Mouse (Mus musculus) macrophage (primary cell): ENCODE measurements around the gene Cep57l1. TPM values are rescaled to one million over a fixed set of nuclear protein-coding genes. Genes with fewer than 3 reads are reported as not detected.

Experiments used
- H3K27ac ChIP-seq: fragments of 350-480 bp; formaldehyde crosslinking; 2 replicates; pipeline ENCODE4 v1.9.0; 2021
- H3K36me3 ChIP-seq: fragments of 350-480 bp; formaldehyde crosslinking; 2 replicates; pipeline ENCODE4 v1.9.0; 2021; ENCODE audit errors: inconsistent target
- H3K4me3 ChIP-seq: fragments of 350-480 bp; formaldehyde crosslinking; 2 replicates; pipeline ENCODE4 v1.9.0; 2021; ENCODE audit errors: inconsistent target
- H3K79me2 ChIP-seq: fragments of 350-480 bp; formaldehyde crosslinking; 2 replicates; pipeline ENCODE4 v1.9.0; 2021; ENCODE audit errors: inconsistent target
- WGBS: methylation state at CpG from one replicate; pipeline ENCODE4 v1.1.7; 2026; ENCODE audit warnings: inconsistent platforms; ENCODE audit not compliant: missing documents; 5-methylcytosine and 5-hydroxymethylcytosine counted together
- polyA plus RNA-seq: library from polyadenylated mRNA; stranded (reverse); fragments of 250-400 nt; gene quantifications from 3 replicates; pipeline ENCODE4 v1.2.4, GENCODE M21; 2018; ENCODE audit warnings: inconsistent platforms

Cep57l1 gene
- polyA plus RNA-seq, 1 experiment from 2014 or later: 8.9 TPM

DNA sequence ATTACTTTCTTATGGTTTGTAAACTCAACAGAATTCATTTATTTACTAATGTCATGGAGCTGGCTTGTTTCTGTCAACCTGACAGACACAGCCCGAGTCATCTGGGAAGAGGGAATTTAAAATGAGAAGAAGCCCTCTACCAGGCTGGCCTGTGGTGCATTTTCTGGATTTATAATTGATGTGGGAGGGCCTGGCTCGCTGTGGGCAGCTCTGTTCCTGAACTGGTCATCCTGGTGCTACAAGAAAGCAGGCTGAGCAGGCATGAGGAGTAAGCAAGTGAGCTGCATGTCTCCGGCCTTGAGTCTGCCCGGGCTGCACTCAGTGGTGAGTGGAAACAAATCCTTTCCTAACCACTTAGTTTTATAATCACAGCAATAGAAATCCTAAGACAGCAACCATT is 65.7 kb downstream of the Cep57l1 start:
- 95% methylated on average over 4 of the region's 4 CpGs for WGBS
- H3K4me3 ChIP-seq: no peak overlapping the region
- no peak overlapping the region for H3K27ac ChIP-seq
- H3K79me2 ChIP-seq: no peaks in the 10 kb centered on the region
- H3K36me3 ChIP-seq: no peaks in the 10 kb centered on the region

DNA sequence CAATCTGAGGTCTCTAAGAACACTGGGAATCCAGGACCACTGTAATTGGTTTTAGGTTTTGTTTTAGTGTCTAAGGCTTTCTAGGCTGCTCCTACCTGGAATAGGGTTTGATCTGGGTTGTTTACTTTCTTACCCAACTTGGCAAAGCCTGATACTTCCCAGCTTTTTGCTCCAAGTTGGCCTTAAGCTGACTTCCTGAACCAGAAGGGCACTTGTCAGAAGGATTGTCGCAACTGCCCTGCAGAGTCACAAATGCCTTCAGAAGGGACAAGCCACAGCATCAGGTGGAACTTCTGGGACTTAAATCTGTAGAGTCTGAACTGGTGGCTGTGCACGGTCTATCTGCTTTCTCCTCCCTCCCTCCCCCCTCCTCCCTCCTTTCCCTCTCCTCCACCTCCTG is 69.5 kb downstream of the Cep57l1 start:
- WGBS: 95% methylated on average over 2 of the region's 2 CpGs
- H3K4me3 ChIP-seq: no peak overlapping the region
- H3K79me2 ChIP-seq: no peaks in the 10 kb centered on the region
- no peaks in the 10 kb centered on the region for H3K36me3 ChIP-seq
- no peak overlapping the region for H3K27ac ChIP-seq

DNA sequence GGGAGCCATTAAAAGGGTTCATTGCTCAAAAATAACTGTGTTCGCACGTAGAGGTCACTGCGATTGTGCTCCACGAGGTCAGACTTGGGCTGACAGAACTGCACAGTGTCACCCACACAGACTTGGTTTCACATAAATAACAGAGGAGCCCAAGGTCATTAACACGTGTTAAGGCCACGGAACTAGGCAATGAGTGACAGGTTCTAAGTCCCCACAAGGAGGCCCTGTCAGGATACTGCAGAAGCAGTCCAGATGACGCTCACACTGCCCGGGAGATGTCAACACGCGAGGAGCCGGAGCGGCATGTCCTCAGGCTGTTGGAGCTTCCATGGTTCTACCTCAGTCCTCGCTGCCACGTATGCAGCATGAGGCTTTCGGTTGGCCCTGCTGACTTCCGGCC is 72.4 kb downstream of the Cep57l1 start:
- 91% methylated on average over 16 of the region's 16 CpGs for WGBS
- Histone ChIP-seq H3K27ac (no peak overlapping the region), H3K36me3 (no peaks in the 10 kb centered on the region), H3K79me2 (no peaks in the 10 kb centered on the region), H3K4me3 (no peak overlapping the region)

DNA sequence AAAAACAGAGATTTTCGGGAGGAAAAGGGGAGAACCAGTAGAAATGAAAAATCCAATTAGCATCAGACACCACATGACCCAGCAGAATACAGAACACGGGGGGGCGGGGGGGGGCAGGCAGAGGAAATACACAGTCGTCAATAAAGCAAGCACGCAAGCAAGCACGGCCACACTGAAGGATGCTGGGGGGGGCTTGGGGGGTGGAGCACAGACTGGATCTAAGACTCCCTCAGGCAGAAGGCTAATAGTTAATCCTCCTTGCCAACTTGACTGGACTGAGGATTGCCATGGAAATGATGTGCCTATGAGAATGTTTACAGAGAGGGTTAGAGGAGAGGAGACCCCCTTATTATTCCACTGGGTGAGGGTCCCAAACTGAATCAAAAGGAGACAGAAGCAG is 74.3 kb downstream of the Cep57l1 start:
- WGBS: 94% methylated on average over 3 of the region's 6 CpGs
- H3K79me2 ChIP-seq: no peaks in the 10 kb centered on the region
- no peak overlapping the region for H3K27ac ChIP-seq
- no peak overlapping the region for H3K4me3 ChIP-seq
- H3K36me3 ChIP-seq: no peaks in the 10 kb centered on the region

DNA sequence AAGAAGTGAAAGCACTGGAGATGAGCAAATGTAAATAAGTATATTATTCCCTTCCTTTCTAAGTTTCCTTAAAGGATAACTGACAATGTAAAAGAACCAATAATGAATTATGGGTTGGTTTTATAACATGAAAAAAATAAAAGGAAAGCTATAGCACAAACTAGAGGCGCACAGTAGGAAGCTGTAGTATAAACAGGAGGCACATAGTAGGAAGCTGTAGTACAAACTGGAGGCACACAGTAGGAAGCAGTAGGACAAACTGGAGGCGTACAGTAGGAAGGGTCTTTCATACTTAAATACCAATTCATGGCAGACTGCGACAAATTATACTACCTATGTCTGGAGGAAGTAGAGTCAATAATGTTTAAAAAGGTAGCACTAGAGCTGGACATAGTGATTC is 76.5 kb downstream of the Cep57l1 start:
- Histone ChIP-seq H3K4me3 (no peak overlapping the region), H3K27ac (no peak overlapping the region), H3K79me2 (no peaks in the 10 kb centered on the region), H3K36me3 (no peaks in the 10 kb centered on the region)
- 96% methylated on average over 3 of the region's 3 CpGs for WGBS

DNA sequence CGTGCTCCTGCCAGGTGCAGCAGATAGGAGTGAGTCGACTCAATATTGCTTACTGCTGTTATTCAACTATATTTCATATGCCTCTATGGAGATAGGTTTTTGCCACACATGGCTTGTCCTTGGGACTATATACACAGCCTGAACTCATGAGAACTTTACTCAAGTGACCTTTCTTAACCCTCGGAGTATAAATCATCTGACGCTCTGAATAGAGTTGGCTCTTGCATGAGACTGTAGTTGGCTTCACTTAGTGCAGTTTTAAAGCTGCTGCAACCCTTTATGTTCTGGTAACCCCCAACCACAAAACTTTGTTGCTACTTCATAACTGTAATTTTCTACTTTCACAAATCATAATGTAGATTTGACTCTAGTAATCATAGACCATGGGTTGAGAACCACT is 77.7 kb downstream of the Cep57l1 start:
- 97% methylated on average over 4 of the region's 4 CpGs for WGBS
- Histone ChIP-seq H3K4me3 (no peak overlapping the region), H3K36me3 (no peaks in the 10 kb centered on the region), H3K79me2 (no peaks in the 10 kb centered on the region), H3K27ac (no peak overlapping the region)

DNA sequence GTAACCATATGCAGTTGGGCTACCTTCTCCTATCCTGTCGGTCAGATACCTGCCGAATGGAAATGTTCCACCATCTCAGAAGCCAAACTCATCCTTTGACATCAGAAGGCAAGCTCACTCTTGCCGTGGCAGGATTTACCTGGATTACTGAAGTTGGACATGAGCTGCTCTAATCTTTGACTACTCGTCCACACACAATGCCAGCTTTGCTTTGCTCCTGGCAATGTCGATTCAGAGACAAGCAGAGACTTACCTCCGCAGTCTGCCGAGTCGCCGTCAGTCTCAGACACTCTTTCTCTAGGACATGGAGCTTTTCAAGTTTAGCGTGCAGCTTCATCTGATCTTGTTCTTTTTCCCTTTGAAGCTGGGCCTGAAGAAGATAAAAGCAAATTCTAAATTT is 78.9 kb downstream of the Cep57l1 start:
- no peak overlapping the region for H3K27ac ChIP-seq
- H3K36me3 ChIP-seq: no peaks in the 10 kb centered on the region
- H3K4me3 ChIP-seq: no peak overlapping the region
- no peaks in the 10 kb centered on the region for H3K79me2 ChIP-seq
- 98% methylated on average over 10 of the region's 10 CpGs for WGBS

DNA sequence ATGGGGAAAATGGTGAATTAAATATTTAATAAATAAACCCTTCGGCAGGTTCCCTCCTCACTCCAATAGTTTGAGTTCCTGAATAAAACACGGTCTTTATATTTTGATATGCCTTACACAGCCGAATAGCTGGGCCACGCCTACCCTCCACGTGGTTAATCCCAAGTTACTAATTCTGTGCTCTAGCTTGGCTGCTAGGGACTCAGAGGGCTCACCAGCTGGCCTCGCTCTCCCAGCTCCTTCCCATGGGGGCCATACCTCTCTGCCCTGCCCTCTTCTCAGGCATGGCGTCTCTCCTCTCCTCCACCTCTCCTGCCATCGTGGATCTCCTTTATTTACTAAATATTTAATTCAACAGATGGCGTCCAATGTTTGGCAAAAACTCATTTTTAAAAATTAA is 83.5 kb downstream of the Cep57l1 start:
- H3K79me2 ChIP-seq: no peaks in the 10 kb centered on the region
- H3K4me3 ChIP-seq: no peak overlapping the region
- WGBS: 89% methylated on average over 9 of the region's 9 CpGs
- H3K27ac ChIP-seq: no peak overlapping the region
- no peaks in the 10 kb centered on the region for H3K36me3 ChIP-seq

DNA sequence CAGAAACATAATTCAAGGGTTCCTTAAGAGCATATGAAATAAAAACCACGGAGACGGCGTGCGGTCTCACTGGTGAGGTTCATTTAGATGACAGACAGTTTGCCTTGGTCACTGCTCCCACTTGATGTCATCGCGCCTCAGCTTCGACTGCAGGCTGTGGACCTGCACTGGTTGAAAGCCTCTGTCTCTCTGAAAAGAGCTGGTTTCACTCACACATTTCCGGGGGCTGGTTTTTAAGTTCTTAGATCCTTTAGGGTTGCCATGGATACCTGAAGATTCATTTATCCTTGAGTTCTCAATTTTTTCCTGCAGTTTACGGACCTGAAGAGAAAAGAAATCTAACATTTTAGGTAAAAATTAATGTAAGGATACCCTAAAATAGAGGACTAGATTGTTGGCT is 90.1 kb downstream of the Cep57l1 start:
- H3K27ac ChIP-seq: no peak overlapping the region
- 96% methylated on average over 9 of the region's 9 CpGs for WGBS
- H3K36me3 ChIP-seq: no peaks in the 10 kb centered on the region
- H3K4me3 ChIP-seq: no peak overlapping the region
- no peaks in the 10 kb centered on the region for H3K79me2 ChIP-seq

DNA sequence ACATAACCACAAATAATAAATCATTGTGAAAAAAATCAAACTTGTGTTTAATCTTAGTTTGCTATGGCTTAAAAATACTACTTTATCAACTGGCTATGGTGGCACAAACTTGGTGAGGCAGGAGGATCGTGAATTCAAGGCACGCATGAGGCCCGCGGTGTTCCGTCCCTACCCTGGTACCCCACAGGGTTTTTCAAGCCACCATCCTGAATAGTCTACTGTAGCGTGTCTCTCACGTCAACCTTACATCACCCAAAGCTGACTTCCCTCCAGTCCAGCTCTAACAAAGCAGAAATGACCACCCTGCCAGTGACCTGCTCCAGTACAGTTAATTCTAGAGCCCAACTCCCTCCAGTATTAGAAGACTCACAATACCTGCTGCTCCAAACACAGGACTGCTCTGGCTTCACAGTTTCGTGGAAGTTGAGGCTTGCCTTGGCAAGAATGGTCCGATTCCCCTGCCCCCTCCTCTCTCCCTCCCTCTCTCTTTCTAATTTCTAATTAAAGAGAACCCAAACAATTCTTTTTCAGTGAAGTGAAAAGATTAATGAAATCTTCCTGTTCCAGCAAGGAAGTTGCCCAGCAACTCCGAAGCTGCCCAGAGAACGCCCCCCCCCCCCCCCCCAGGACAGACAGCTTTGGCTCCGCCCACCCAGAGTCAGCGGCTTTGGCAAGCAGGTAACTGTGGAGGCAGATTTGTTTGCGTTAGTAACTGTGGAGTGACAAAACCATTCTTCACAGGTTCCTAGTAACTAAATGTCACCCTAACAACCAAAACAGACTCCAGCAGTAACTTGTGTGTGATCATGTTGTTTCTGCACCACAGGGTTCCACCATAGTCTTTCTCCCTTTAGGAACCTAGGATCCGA is 93.4 kb downstream of the Cep57l1 start, which contains the start of gene Ccdc162:
TSS of gene Ccdc162 (minus strand) at position 606 of the 869 bp plus-strand sequence.
- no peaks in the 10 kb centered on the region for H3K79me2 ChIP-seq
- H3K4me3 ChIP-seq: no peak within 1 kb of the TSS
- H3K36me3 ChIP-seq: no peaks in the 10 kb centered on the region
- 79% methylated on average over 15 of the region's 15 CpGs for WGBS
- H3K27ac ChIP-seq: no peak within 1 kb of the TSS

DNA sequence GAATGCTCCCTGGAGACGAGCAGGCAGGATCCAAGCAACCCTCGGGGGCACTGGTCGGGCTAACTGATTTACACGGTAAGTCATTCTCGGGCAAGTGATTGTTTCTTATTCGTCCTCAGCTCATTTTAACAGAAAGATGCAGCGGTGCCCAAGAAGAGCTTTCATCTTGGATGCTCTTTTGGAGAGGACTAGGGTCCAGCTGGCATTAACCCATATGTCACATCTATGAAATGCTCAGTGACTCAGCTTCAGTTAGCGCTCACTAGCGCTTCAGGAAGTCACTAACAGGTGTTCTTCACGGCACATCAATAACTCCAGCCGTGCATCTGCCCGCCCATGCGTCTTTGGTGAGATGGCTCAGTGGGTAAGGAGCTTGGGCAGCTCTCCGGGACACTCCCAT is 94.1 kb downstream of the Cep57l1 start:
- 89% methylated on average over 14 of the region's 14 CpGs for WGBS
- no peaks in the 10 kb centered on the region for H3K36me3 ChIP-seq

DNA sequence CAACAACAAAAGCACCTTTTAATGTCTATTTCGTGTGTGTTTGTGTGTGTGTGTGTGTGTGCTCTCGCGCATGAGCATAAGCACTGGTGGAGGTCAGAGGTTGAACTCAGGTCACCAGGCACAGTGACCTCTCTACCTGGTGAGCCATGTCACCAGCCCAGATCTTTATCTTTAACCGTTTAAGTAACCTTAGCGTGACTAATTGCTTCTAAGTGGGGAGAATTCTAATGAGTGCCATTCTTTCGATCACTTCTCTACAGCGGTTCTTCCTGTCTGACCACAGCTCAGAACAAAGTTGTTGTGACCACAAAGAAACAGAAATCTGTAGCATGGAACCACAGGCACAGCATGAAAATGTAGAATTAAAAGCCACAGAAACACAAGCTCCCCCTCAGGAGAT is 98.2 kb downstream of the Cep57l1 start:
- Histone ChIP-seq H3K4me3 (no peak overlapping the region), H3K79me2 (no peaks in the 10 kb centered on the region), H3K27ac (no peak overlapping the region), H3K36me3 (no peaks in the 10 kb centered on the region)
- WGBS: 49% methylated on average over 7 of the region's 7 CpGs

More for the DNA sequence above, 94.1 kb downstream of the Cep57l1 start:
- Histone ChIP-seq H3K4me3 (no peak overlapping the region), H3K27ac (no peak overlapping the region), H3K79me2 (no peaks in the 10 kb centered on the region)

DNA sequence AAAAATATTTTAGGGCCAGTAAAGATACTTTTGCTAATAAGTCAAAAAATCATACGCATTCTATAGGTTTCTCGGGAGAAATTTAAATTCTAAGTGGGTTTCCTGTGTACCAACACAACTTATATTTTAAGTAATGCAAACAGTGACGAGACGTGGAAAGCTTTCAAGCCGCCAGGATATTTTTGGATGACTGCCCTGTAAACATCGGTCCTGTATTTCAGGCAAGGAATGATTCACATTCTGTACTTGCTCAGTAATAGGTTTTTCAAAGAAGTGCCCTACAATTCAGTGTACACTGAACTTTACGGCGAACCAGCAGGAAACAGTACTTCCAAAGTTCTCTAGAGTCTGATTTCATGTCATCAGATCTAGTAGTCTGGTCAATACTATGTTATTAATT is 98.9 kb downstream of the Cep57l1 start:
- no peak overlapping the region for H3K27ac ChIP-seq
- no peaks in the 10 kb centered on the region for H3K36me3 ChIP-seq
- WGBS: 93% methylated on average over 8 of the region's 8 CpGs
- H3K79me2 ChIP-seq: no peaks in the 10 kb centered on the region
- no peak overlapping the region for H3K4me3 ChIP-seq

DNA sequence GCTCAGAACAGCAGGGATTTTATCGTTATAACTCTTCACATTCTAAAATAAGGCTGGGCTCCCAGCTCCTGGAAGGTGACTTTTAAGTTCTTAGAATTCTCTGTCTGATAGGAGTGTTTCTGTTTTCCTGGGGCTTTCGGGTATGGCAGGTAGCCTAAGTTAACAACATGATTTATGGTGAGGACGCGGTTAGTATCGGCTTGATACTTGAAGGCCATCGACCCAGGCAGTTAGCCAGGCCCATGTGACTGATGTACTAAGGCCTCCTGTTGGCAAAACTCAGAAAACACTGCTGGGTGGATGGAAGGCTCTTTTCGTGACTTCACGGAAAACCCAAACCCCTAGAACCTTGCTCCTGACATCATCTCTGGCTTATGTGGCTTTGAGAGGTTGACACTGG is 100.3 kb downstream of the Cep57l1 start:
- no peaks in the 10 kb centered on the region for H3K79me2 ChIP-seq
- 79% methylated on average over 8 of the region's 8 CpGs for WGBS
- H3K27ac ChIP-seq: no peak overlapping the region
- H3K4me3 ChIP-seq: no peak overlapping the region
- no peaks in the 10 kb centered on the region for H3K36me3 ChIP-seq

DNA sequence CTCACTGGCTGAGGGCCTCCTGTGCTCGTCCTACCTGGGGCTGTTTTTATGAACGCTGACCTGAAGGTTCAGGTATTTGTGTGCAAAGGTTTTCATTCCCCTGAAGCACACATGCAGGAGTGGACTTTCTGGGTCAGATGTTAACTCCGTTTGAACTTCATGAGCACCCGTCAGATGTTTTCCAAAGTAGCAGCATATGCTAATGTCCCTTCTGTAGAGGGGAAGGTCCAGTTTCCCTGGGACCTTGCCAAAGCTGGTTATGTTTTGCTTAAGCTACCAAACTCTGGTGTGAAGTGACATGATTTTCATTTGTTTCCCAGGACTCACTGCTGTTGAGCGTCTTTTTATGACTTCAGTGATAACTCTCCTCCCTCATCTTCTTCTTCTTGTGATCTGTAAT is 110.0 kb downstream of the Cep57l1 start:
- WGBS: 91% methylated on average over 5 of the region's 5 CpGs
- H3K36me3 ChIP-seq: no peaks in the 10 kb centered on the region
- H3K4me3 ChIP-seq: no peak overlapping the region
- H3K27ac ChIP-seq: no peak overlapping the region
- no peaks in the 10 kb centered on the region for H3K79me2 ChIP-seq

DNA sequence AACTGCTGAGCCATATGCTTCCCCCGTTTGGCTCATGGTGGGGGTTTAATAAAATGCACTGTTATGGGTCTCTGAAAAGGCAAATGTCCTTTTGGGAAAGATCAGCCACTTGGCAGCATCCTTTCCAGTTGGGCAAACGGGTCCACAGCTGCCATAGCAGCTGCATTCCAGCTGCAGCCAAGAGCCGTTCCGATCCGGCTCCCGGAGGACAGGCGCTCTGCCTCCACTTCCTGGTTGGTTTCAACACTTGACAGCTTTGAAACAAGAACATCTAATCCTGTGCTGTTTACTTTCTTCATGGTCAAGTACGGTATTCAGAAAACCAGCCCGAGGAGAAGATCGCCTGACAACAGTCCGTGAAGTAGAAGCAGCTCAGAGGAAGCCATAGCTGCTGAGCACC is 112.6 kb downstream of the Cep57l1 start:
- 91% methylated on average over 11 of the region's 11 CpGs for WGBS
- Histone ChIP-seq H3K27ac (no peak overlapping the region), H3K36me3 (no peaks in the 10 kb centered on the region), H3K4me3 (no peak overlapping the region), H3K79me2 (no peaks in the 10 kb centered on the region)
